Mouse (Mus musculus) 3T3-L1 (cell line): ENCODE data around the gene Slc17a8.
"Not testable (repeated sequence)": the region's sequence is repeated elsewhere in the genome, so short reads cannot be mapped to it uniquely, and the experiment has no call there.

ENCODE experiments used
- DNase-seq: peaks from one replicate; pipeline ENCODE4 v3.0.0-alpha.2; 2015; ENCODE audit warnings: low read depth, low spot score

Slc17a8 gene

GRCm38 (mm10) chr10:89621129-89621528 lies at the start of gene Slc17a8:
Slc17a8 (minus strand) TSS chr10:89621253.
- no peak for DNase-seq

DNA sequence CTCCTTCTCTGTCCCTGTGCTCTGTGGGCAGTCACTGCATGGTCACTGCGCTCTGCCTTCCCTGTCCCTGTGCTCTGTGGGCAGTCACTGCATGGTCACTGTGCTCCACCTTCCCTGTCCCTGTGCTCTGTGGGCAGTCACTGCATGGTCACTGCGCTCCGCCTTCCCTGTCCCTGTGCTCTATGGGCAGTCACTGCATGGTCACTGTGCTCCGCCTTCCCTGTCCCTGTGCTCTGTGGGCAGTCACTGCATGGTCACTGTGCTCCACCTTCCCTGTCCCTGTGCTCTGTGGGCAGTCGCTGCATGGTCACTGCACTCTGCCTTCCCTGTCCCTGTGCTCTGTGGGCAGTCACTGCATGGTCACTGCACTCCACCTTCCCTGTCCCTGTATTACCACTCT lies 49.3 kb upstream of the Slc17a8 start:
- not testable (repeated sequence) for DNase-seq

DNA sequence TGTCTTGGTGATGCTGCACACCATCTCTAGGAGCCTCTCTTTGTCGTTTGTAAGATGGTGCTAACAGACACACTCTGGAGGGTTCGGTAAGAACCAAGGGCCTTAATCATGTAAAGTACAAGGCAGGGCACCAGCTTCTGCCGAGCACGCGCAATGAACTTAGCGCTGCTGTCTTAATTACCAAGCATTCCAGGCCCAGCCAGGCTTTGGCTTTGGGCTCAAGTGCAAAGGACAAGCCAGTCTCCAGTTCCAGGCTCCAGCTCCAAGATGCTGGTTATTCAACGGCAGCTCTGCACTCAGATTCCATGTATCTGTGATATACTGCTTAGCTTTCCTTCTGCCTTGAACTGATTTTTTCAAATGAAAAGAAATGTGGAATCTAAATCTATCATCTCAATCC lies 46.5 kb upstream of the Slc17a8 start:
- no peak for DNase-seq

- no peak for DNase-seq
Measured at GRCm38 (mm10) chr10:89665679-89666078, 44.6 kb upstream of the Slc17a8 start.

- DNase-seq, result no peak
Measured at GRCm38 (mm10) chr10:89664977-89665645, 44.1 kb upstream of the Slc17a8 start.

DNA sequence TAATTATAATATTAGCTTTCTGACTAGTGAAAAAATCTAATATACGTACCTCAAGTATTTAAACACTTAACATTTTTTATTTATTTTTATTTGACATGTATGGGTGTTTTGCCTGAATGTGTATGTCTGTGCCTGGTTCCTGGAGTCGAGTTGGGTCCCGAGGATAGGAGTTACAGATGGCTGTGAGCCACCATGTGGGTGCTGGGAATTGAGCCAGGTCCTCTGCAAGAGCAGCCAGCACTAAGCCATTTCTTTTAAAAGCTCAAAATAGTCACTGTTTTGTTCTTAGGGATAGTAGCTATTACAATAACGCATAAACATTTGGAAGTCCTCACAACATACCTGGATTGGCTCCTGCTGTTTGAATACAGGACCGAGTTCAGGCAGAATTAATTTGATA lies 35.3 kb upstream of the Slc17a8 start:
- no peak for DNase-seq

DNA sequence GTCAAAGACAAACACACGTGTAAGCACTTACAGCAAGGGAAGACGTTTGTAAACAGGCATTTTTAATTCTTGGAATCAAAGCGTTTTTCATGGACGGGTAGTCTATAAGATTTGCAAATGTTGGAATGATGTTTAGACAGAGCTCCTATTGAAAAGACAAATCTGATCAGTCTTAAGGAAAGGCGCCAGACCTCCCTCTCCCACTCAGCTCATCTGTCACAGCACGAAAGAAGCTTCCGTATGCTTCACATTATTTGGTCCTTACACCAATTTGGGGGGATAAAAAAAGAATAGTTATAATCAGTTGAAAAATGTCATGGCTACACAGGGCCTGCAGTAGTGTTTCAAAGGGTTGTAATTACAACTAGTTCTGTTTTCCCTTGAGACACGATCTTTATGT lies 31.9 kb upstream of the Slc17a8 start:
- no peak for DNase-seq

DNA sequence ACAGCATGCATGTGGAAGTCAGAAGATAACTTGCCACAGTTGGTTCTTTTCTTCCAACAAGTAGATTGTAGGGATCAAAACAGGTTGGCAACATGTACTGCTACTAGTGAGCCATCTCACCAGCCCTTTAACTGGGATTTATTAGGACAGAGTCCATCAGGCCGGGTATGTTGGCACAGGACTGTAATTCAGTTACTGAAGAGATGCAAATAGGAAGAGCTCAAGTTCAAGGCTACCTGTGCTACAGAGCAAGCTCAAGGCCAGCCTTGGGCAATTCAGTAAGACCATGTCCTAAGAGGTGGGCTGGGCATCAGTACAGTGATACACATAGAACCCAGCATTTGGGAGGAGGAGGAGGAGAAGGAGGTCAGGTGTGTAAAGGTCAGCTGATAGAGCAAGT lies 30.6 kb upstream of the Slc17a8 start:
- no peak for DNase-seq

DNA sequence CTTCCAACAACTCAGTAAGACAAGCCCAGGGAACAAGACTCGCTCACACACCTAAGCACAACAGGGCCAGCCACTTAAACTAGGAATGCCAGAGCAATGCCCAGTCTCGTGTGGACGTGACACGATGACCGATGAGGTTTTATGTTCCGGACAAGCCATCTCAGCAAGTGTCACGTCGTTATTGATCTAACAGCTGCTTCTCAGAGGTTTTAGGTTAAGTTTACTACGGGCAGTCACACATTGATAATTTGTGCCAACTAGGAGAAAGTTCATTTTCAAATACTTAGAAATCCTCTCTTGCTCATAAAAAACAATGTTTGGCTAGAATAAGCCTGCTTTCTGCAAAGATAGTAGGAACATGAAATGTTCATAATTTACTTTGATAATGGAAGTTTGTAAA lies 25.9 kb upstream of the Slc17a8 start:
- no peak for DNase-seq

- DNase-seq, result no peak
Measured at GRCm38 (mm10) chr10:89637001-89637400, 15.9 kb upstream of the Slc17a8 start.

DNA sequence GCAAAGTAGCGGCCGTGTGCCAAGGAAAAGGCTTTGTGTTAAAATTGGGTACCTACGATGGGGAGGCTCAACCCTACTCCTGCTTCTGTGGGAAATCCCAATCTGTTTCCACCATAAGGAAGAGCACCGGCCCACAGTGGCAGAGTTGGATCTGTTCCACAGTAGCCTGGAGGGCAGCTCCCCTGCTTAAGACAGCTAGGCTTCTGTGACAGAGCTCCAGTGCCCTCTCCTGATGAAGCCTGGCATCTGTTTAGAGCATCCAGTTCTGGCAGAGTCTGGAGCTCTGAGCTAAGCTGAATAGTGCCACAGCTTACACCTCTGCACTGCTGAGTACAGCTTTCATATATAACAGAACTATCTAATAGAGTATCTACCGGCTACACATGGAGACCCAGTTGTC lies 14.0 kb upstream of the Slc17a8 start:
- DNase-seq, result peak; percentile 52

DNA sequence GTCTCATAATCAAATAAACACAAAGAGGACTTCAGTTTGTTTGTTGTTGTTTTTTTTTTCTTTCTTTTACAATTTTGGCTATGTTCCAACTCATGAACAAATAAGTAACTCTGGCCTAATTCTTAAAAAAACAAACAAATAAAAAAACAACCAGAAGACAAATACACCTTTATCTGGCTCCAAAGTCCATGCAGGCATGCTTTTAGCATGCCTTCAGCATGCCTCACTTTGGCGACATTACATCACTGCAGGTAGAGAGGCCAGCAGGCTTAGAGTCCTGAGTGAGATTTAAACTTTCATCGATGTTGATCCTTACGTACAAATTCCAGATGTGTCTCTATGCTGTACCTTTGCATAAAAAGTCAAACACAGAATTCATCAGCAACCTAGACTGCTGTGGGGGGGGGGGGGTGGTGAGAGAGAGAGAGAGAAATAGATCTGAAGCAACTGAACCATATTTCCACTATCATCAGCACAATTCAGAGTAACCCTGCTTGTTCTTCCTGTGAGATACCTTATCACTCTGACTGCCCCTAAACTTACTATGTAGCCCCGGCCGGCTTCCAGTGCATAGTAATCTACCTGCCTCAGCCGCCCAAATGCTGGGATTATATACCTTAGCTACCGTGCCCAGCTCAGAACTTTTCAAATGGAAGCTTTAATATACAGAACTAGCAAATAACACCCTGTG lies 12.8 kb upstream of the Slc17a8 start:
- no peak for DNase-seq

DNA sequence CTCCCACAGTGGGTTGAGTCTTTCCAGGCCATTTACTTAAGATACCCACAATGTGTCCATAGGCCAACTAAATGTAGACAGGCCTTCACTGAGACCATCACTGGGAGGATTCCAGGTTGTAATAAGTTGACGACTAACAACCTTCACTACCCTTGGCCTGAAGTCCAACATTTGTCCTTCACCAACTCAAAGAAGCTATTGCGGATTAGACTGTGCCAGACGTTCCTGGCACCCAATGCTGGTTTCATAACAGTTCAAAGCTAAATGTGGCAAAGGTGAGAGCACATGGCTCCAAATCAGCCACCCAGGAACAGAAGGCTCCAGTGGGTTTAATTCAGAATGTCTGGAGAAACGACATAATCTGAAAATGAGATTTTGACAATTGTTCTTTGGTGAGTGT lies 12.1 kb upstream of the Slc17a8 start:
- DNase-seq, result no peak

DNA sequence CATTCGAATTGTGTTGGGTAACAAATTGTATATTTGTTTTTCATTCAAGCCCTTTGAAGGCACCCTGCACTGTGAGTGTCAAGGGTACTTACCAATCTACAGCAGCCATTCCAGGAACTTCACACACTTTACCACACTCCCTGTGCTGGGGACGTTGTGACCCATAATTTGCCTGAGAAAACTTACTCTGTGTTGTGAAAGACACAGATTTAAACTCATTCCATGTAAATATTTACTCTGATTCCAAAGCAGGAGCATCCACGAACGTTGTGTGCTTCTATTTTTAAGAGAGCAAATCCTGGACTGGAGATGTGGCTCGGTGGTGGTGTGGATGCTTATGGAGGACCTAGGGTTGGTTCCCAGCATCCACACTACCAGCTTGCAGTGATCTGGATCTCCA lies 10.8 kb upstream of the Slc17a8 start:
- DNase-seq, result no peak

- no peak for DNase-seq
Measured at GRCm38 (mm10) chr10:89630564-89630963, 9.5 kb upstream of the Slc17a8 start.

- peak; percentile 88 for DNase-seq
Measured at GRCm38 (mm10) chr10:89630052-89630451, 9.0 kb upstream of the Slc17a8 start.

GRCm38 (mm10) chr10:89626714-89627113 lies 5.7 kb upstream of the Slc17a8 start:
- DNase-seq, result no peak

DNA sequence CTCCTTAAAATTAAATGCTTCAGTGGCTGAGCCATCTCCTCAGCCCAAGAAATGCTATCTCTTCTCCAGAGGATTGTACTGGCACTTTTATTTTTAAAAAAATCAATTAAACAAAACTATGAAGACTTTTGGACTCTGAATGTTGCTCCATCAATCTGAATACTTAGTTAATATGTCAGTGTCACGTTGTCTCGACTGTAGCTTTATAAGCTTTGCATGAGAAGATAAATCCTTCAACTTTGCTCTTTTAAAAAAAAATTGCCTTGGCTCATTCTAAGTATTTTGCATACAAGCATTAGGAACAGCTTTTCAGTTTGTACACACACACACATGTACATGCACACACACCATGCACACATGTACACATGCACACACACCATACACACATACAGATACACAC lies 3.1 kb upstream of the Slc17a8 start:
- no peak for DNase-seq

DNA sequence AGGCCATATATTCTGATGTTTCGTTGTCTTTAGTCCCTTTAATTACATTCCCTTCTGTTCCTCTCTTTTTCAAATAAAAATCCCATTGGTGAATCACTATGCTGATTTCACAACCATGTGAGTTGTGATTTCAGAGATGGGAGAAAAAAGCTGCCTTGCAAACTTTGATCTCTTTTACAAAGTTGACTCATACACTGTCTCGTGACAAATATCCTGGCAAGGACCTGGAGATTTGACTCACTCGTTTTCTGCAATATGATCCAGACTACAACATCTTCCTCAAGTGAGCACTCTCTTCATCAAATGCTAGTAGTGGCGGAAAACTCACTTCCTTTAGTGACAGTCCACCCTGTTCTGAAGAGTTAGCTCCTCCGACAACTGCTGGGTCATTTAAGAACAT lies 21.7 kb downstream of the Slc17a8 start:
- peak; percentile 95 for DNase-seq

- DNase-seq, result no peak
Measured at GRCm38 (mm10) chr10:89597275-89597674, 23.8 kb downstream of the Slc17a8 start.

- no peak for DNase-seq
Measured at GRCm38 (mm10) chr10:89595935-89596334, 25.1 kb downstream of the Slc17a8 start.

DNA sequence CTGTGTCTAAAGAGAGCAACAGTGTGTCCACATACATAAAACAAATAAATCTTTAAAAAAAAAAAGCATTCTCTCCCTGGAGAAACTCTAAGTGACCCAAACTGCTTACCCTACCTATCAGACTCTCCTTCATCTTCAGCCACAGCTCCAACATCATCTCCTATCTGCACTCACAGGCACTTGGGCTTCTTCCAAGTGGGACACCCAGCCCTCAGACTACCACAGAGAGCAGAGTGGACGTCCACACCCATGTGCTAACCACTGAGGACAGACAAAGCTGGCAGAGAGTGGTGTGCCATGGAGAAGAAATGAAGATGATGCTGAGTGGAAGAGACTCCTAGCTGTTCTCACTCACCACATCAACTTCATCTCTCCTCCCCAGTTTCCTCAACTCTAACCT lies 25.5 kb downstream of the Slc17a8 start:
- DNase-seq, result no peak

- no peak for DNase-seq
Measured at GRCm38 (mm10) chr10:89594309-89594708, 26.7 kb downstream of the Slc17a8 start.

DNA sequence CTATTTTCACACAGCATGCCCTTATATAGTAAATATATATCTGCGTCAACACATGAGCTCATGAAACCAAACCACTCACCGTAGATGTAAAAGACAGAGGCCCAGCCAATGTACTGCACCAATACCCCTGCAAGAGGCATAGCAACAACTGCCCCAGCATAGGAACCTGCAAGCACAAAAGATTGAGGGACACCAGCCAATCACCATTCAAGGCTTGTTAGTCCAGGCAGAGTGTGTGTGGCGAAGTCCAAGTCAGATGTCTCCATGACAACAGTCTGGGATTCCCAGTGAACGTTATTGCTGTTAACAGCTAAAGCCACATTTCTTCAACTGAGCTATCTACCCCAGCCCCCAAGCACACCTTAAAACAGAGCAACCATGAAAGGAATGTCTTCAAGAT lies 28.3 kb downstream of the Slc17a8 start:
- no peak for DNase-seq
